Mouse (Mus musculus) limb, embryonic 10.5 days (tissue): ENCODE data around the gene Rnf126. TPM values are rescaled to one million over a fixed set of nuclear protein-coding genes. Genes with fewer than 3 reads are reported as not detected.

ENCODE experiments used
- DNase-seq: peaks from one replicate; pipeline ENCODE4 v3.0.0-alpha.2; 2017; ENCODE audit warnings: low spot score
- H3K27ac ChIP-seq: fragments of 300-500 bp; sonication (generic); 2 replicates; pipeline ENCODE4 v1.5.1; 2016; ENCODE audit warnings: mild to moderate bottlenecking
- H3K27me3 ChIP-seq: fragments of 300-500 bp; sonication (generic); 2 replicates; pipeline ENCODE4 v1.6.1; 2016; ENCODE audit warnings: low read depth, mild to moderate bottlenecking; ENCODE audit not compliant: poor library complexity, severe bottlenecking
- H3K36me3 ChIP-seq: fragments of 300-500 bp; sonication (generic); 2 replicates; pipeline ENCODE4 v1.6.1; 2016; ENCODE audit warnings: mild to moderate bottlenecking, moderate library complexity
- H3K4me1 ChIP-seq: fragments of 300-500 bp; sonication (generic); 2 replicates; pipeline ENCODE4 v1.6.1; 2016
- H3K4me3 ChIP-seq: fragments of 300-500 bp; sonication (generic); 2 replicates; pipeline ENCODE4 v1.5.1; 2016; ENCODE audit warnings: mild to moderate bottlenecking, moderate library complexity
- H3K9me3 ChIP-seq: fragments of 300-500 bp; sonication (generic); replicated peaks from 2 replicates; pipeline ENCODE4 v1.6.1; 2016; ENCODE audit warnings: mild to moderate bottlenecking
- WGBS: fragments of 180-500 bp; shearing (Covaris S2); methylation state at CpG from one replicate; pipeline ENCODE4 v1.1.7; 2016; 5-methylcytosine and 5-hydroxymethylcytosine counted together
- polyA plus RNA-seq: library from polyadenylated mRNA; unstranded; fragments of >200 nt; fragmentation: Nextera tagmentation; extraction: Ambion mirVana; gene quantifications from 2 replicates; pipeline ENCODE4 v1.2.1, GENCODE M21; 2016

Gene Rnf126
- polyA plus RNA-seq, 1 experiment from 2014 or later = 141 TPM

DNA sequence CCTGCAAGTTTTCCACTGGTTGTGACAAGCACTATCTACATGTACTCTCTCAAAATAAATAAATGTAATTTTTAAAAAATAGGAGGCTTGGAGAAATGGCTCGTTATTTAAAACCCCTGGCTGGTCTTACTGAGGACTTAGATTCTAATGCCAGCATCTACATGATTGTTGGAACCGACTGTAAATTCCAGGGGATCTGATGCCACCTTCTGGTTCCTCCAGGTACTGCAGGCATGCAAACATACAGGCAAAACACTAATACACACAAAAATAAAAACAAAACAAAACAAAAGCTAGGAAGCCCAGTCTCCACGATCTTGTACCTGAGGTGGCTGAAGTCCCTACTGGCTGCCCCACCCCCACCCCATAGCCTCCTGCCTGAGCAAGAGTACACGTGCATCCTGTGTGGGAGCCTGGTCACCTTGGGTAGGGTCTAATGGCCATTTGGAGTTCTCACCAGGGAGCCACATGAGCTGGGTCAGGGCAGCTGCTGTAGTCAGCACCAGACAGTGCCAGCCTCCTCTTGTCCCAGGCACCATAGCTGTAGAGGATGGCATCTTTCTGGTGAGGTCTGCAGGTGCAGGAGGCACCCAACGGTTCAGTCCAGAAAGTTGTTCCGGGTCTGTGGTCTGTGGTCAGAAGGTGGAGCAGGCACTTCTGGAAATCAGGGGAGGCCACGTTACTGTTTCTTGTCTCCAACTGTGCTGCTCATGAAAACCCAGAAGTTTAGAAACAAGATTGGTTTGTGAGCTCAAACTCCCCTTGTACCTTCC, 21.8 kb upstream of the Rnf126 start:
- peak; percentile 84 for DNase-seq
- peaks cover 16% of the 10 kb centered on the region for H3K27me3 ChIP-seq
- H3K4me1 ChIP-seq = peaks cover 5% of the 10 kb centered on the region
- no peak overlapping the region for H3K27ac ChIP-seq
- no peaks in the 10 kb centered on the region for H3K9me3 ChIP-seq
- no peaks in the 10 kb centered on the region for H3K36me3 ChIP-seq
- 37% methylated on average over 7 of the region's 7 CpGs for WGBS
- no peak overlapping the region for H3K4me3 ChIP-seq

DNA sequence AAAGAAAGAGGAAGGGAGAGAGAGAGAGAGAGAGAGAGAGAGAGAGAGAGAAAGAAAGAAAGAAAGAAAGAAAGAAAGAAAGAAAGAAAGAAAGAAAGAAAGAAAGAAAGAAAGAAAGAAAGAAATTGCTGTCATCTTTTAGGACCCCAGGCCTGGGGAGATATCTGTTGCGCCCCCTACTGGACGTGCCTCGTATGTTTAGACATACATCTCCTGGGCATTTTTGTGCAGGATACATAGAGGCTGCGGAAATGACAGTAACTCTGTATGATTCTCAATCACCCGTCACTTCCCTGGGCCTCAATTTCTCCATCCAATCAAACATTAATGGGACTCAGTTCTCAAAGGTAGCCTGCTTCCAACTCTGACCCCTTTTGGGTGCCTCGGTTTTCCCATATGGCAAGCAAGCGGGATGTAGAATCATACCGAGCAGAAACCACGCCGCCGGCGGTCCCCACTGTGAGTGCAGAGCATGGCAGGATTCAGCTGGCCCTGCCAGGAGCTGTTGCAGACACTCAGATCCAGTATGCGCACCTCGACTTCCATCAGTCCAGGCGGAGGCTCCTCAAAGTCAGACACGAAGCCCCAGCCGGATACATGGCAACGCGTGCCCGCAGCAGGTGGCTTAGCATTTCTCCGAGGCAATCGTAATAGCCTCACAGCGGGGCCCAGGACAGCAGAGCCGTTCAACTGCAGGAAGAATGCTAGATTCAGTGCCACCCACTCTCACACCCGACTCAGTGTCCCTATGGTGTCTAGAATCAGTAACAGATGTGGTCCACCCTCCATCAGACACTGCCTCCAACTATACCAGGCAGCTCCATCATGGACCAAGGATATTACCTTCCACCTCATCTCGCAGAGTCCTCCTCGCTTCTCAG, 17.4 kb upstream of the Rnf126 start:
- no peaks in the 10 kb centered on the region for H3K9me3 ChIP-seq
- no peak overlapping the region for H3K27ac ChIP-seq
- peaks cover 55% of the 10 kb centered on the region for H3K27me3 ChIP-seq
- H3K36me3 ChIP-seq = no peaks in the 10 kb centered on the region
- peak; percentile 72 for DNase-seq
- 42% methylated on average over 27 of the region's 27 CpGs for WGBS
- no peak overlapping the region for H3K4me3 ChIP-seq
- H3K4me1 ChIP-seq = peaks cover 28% of the 10 kb centered on the region

DNA sequence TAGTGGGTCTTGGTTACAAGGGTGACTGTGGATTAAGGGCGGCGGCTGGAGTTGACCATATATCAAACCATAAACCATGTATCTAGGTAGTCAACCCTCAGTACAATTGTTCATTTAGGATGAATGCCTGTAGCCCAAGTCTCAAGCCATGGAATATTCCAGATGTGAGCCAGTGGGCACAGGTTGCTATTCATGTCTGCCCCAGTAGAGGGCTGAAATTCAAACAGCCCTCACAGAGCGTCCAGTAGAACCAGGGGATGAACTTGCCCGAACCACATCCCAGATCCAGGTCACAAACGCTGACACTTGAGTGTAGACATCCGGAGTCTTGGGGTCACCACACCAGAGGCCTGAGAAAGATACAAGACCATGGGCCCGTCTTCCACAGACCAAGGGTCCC, 16.3 kb upstream of the Rnf126 start:
- Histone ChIP-seq H3K27ac (no peak overlapping the region), H3K4me3 (no peak overlapping the region), H3K27me3 (peaks cover 66% of the 10 kb centered on the region), H3K36me3 (no peaks in the 10 kb centered on the region), H3K4me1 (peaks cover 36% of the 10 kb centered on the region), H3K9me3 (no peaks in the 10 kb centered on the region)
- no peak for DNase-seq
- WGBS = 62% methylated on average over 7 of the region's 7 CpGs

DNA sequence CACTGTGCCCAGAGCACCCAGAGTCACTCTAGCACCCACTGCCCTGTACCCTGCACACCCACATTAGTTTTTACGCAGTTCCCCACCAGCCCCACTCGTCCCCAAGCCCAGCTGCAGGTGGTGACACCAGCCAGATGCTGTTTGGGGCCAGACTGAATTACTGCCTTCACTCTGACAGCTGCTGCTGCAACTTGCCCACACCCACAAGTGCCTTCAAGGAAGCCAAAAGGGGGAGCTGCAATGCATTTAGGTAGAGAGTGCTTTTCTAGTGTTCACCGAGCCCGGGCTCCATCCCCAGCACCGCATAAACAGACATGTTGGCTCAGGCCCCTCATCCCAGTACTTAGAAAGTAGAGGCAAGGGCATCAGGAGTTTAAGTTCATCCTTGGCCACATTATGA, 15.2 kb upstream of the Rnf126 start:
- Histone ChIP-seq H3K9me3 (no peaks in the 10 kb centered on the region), H3K27me3 (peaks cover 77% of the 10 kb centered on the region), H3K36me3 (no peaks in the 10 kb centered on the region), H3K4me3 (no peak overlapping the region), H3K4me1 (peaks cover 47% of the 10 kb centered on the region), H3K27ac (no peak overlapping the region)
- WGBS = 41% methylated on average over 5 of the region's 5 CpGs
- DNase-seq = no peak

DNA sequence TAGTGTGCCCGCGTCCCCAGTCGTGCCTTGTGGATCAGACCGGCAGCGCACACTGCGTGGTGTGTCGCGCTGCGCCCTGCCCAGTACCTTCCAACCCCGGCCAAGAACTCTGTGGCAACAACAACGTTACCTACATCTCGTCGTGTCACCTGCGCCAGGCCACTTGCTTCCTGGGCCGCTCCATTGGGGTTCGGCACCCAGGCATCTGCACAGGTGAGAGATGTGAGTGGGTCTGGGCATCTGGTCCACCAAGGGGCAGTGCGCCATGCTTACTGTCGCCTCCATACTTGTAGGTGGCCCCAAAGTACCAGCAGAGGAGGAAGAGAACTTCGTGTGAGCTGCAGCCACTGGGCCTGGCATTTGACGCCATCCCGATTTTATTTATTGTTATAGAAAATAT, 14.4 kb upstream of the Rnf126 start:
- Histone ChIP-seq H3K4me1 (peaks cover 49% of the 10 kb centered on the region), H3K27ac (no peak overlapping the region), H3K36me3 (no peaks in the 10 kb centered on the region), H3K4me3 (peak overlapping the region; percentile 54), H3K27me3 (peaks cover 85% of the 10 kb centered on the region), H3K9me3 (no peaks in the 10 kb centered on the region)
- no peak for DNase-seq
- WGBS = 25% methylated on average over 21 of the region's 21 CpGs

DNA sequence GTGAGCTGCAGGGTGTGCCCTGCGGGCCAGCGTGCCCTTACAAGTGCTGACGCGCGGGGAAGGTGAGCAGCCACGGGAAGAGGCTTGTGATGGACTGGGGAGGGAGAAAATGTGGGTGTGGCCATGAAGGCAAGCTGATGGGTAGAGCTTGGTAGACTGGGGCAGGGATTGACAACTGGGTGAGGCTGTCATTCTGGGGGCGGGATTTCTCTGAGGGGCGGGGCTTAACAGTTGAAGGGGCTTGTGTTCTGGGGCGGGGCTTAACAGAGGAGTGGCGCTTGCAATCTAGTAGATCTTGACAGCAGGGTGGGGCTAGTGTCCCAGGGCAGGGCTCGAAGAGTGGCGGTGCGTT, 13.9 kb upstream of the Rnf126 start:
- WGBS = 2% methylated on average over 13 of the region's 13 CpGs
- Histone ChIP-seq H3K27ac (peak overlapping the region; percentile 21; the same call in 1 of the 2 replicates), H3K27me3 (peaks cover 88% of the 10 kb centered on the region), H3K9me3 (no peaks in the 10 kb centered on the region), H3K36me3 (no peaks in the 10 kb centered on the region), H3K4me1 (peaks cover 49% of the 10 kb centered on the region), H3K4me3 (peak overlapping the region; percentile 54)
- DNase-seq = no peak

DNA sequence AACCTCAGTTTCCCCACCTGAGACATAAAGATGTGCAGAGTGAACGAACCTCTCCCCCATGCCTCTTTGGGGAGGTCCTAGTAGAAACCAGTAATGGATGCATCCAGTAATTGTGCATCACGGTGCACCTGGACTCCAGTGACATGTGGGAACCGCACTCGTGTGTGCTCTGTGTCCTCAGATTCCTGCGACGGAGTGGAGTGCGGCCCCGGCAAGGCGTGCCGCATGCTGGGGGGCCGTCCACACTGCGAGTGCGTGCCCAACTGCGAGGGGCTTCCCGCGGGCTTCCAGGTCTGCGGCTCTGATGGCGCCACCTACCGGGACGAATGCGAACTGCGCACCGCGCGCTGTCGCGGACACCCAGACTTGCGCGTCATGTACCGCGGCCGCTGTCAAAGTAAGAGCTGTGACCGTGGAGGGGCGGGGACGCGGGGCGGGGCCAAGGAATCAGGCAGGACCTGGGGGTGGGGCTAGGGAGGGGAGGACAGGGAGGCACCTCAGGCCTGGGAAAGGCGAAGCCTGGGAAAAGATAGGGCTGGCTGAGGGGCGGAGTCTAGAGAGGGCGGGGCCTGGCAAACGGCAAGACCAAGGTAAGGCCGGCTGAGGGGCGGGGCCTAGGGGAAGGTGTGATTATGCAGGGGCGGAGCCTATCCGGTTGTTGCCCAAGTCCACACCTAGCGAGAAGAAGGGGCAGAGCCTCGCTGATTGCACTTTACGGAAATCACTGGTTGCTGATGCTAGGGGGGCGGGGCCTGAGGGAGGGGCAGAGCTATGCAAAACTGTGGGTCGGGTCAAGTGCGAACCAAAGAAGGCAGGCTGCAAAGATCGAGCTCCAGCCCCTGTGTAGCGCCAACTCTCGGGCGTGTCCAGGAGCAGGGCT, 13.3 kb upstream of the Rnf126 start:
- peaks cover 49% of the 10 kb centered on the region for H3K4me1 ChIP-seq
- peak overlapping the region; percentile 54 for H3K4me3 ChIP-seq
- DNase-seq = peak; percentile 98
- H3K27me3 ChIP-seq = peaks cover 85% of the 10 kb centered on the region
- H3K9me3 ChIP-seq = 0 out of 2 replicates have a peak, but pooled peaks cover 4% of the 10 kb centered on the region
- H3K36me3 ChIP-seq = no peaks in the 10 kb centered on the region
- H3K27ac ChIP-seq = peak overlapping the region; percentile 21; the same call in 1 of the 2 replicates
- WGBS = 1% methylated on average over 55 of the region's 55 CpGs

DNA sequence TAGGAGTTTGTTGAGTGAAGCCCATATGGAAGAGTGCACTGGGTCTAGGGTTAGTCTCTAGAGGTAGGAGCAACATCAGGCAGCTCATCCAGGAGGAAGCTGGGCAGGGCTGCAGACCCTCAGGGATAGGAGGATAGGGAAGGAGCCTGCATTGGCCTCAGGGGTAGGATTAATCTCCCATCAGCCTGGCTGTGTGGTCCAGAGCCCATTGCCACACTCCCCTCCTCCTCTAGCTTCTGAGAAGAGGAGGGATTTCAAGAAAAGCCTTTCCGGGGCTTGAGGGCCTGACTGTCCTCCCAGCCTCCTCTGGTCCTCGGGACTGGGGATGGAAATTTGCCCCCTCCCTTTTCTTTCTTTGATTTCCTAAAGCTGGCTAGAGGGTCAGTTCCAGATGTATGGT, 12.4 kb upstream of the Rnf126 start:
- Histone ChIP-seq H3K36me3 (no peaks in the 10 kb centered on the region), H3K27ac (no peak overlapping the region), H3K27me3 (peaks cover 77% of the 10 kb centered on the region), H3K4me1 (peaks cover 53% of the 10 kb centered on the region), H3K4me3 (no peak overlapping the region), H3K9me3 (0 out of 2 replicates have a peak, but pooled peaks cover 4% of the 10 kb centered on the region)
- 16% methylated on average over 2 of the region's 2 CpGs for WGBS
- no peak for DNase-seq

DNA sequence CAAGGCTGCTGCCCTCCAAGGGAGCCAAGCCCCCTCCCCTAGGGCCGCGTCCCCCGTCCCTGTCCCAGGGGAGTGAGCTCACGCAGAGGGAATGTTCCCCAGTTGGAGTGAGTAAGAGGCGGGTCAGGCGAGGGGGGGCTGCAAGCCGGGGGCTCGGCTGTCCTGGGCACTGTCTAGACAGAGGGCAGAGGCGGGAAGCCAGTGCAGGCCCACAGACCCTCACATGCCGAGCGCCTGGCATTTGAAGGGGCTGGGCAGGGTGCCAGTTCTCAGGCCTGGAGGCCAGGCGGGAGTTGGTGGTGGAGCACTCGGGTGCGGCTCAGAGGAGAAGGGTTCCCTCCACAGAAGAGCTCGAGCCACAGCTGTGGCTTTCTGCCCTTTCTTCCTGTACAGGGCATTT, 11.3 kb upstream of the Rnf126 start:
- Histone ChIP-seq H3K4me1 (peaks cover 53% of the 10 kb centered on the region), H3K9me3 (0 out of 2 replicates have a peak, but pooled peaks cover 4% of the 10 kb centered on the region), H3K4me3 (peak overlapping the region; percentile 56; the same call in 1 of the 2 replicates), H3K36me3 (no peaks in the 10 kb centered on the region), H3K27me3 (peaks cover 66% of the 10 kb centered on the region), H3K27ac (no peak overlapping the region)
- WGBS = 23% methylated on average over 15 of the region's 15 CpGs
- DNase-seq = no peak

DNA sequence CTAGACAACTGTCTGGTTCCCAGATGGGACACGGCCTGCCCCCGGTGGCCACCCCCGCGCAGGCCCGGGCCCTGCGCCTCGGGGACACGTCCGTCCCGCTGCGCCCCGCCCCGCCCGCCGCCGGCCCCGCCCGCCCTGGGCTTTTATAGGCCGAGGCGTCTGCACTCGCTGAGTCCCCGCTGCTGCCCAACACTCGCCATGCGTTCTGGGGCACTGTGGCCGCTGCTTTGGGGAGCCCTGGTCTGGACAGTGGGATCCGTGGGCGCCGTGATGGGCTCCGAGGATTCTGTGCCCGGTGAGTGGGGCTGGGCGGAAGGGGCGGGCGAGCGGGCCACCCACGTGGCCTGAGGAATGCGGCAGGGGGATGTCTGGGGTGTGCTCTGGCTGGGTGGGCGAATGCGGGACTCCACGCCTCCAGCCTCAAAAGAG, 10.4 kb upstream of the Rnf126 start, which contains the start of gene Fstl3:
Fstl3 (plus strand) TSS at position 170 of the 429 bp plus-strand sequence.
- H3K27me3 ChIP-seq = peaks cover 57% of the 10 kb centered on the region
- 0 out of 2 replicates have a peak, but pooled peaks cover 4% of the 10 kb centered on the region for H3K9me3 ChIP-seq
- peak within 1 kb of the TSS; percentile 72 for H3K27ac ChIP-seq
- no peaks in the 10 kb centered on the region for H3K36me3 ChIP-seq
- DNase-seq = peak; percentile 68
- peak within 1 kb of the TSS; percentile 56 for H3K4me3 ChIP-seq
- H3K4me1 ChIP-seq = peaks cover 53% of the 10 kb centered on the region
- under 1% methylated on average over 39 of the region's 39 CpGs for whole genome bisulfite sequencing

DNA sequence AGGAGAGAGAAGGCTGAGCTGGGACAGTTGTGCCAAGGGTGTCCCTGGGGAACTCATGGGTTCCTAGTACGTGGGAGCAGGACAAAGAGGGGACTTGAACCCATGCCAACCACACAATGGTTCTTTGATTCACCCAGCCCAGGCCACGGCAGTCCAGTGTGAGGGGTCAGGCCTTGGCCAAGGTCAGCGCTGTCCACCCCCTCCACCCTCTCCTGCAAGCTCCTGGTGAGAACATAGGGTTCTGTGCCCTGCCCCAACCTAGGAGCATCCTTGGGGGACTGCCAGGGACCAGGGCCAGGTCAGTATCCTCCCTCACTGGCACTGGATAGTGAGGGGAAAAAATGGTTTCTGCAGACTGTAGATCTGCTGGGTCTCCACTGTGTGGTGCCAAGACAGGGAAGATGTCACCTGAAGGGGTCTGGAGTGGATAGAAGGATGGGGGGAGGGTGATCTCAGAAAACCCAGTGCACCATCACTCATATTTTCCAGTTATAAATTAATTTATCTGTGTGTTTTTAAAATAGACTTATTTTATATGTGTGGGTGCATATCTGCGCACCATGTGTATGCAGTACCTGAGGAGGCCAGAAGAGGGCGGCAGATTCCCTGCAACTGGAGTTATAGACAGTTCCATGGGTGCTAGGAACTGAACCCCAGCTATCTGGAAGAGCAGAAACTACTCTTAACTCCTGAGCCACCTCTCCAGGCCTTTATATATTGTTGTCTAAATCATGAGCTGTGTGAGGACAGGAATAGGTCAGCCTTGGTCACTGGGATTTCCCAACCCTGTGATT, 7.9 kb upstream of the Rnf126 start:
- no peak for DNase-seq
- H3K27ac ChIP-seq = no peak overlapping the region
- WGBS = 77% methylated on average over 5 of the region's 5 CpGs
- no peaks in the 10 kb centered on the region for H3K36me3 ChIP-seq
- H3K9me3 ChIP-seq = 0 out of 2 replicates have a peak, but pooled peaks cover 4% of the 10 kb centered on the region
- no peak overlapping the region for H3K4me3 ChIP-seq
- peaks cover 30% of the 10 kb centered on the region for H3K4me1 ChIP-seq
- H3K27me3 ChIP-seq = peaks cover 49% of the 10 kb centered on the region
